Mouse (Mus musculus): ENCODE data around the gene Ptprd.

DNA sequence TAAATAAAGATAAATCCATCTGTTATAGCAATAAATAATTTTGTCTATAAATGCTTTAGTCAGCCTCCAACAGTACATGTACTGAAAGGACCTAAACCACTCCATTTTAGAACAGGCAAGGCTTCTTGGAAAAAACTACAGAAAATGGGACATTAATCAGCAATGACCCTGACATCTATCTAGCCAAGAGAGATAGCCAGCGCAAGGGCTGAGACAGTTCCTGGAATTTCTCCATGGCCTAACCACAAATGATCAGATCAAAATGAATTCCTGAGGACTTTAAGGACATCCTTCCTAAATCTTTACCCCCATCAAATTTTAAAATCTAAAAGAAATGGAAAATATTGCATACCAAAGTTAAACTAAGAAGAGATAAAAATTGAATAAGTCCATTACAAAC lies 1340.8 kb downstream of the Ptprd start:
- TF ChIP-seq EP300 (IDR thresholded peaks at IDR 0.05; ENCODE audit: low read depth) (no peak), CTCF (IDR thresholded peaks at IDR 0.05; ENCODE audit: low read depth) (no peak)
